Mouse (Mus musculus) stomach, embryonic 14.5 days (tissue): Measurements from ENCODE around the gene Chpf2. TPM values are rescaled to one million over a fixed set of nuclear protein-coding genes. Genes with fewer than 3 reads are reported as not detected.
"Not testable (repeated sequence)": the region's sequence is repeated elsewhere in the genome, so short reads cannot be mapped to it uniquely, and the experiment has no call there.

Experiments used
- ATAC-seq: fragments of 200-750 bp; cut with Nextera tagmentation; 2 replicates; pipeline ENCODE4 v1.8.0; 2017; ENCODE audit warnings: low read depth, moderate TSS enrichment; ENCODE audit not compliant: insufficient number of reproducible peaks, insufficient read depth, low FRiP score
- H3K27ac ChIP-seq: fragments of 300-500 bp; sonication (generic); 2 replicates; pipeline ENCODE4 v1.5.1; 2014; ENCODE audit warnings: mild to moderate bottlenecking, low read length, moderate library complexity, mixed read lengths
- H3K27me3 ChIP-seq: fragments of 300-500 bp; sonication (generic); 2 replicates; pipeline ENCODE4 v1.6.1; 2014; ENCODE audit warnings: low read length, control low read depth, mixed read lengths; ENCODE audit not compliant: control insufficient read depth, insufficient read depth
- H3K36me3 ChIP-seq: fragments of 300-500 bp; sonication (generic); 2 replicates; pipeline ENCODE4 v1.6.1; 2014; ENCODE audit warnings: mild to moderate bottlenecking, control low read depth, low read length, moderate library complexity, mixed read lengths; ENCODE audit not compliant: control insufficient read depth, insufficient read depth
- H3K4me1 ChIP-seq: fragments of 300-500 bp; sonication (generic); 2 replicates; pipeline ENCODE4 v1.6.1; 2014; ENCODE audit warnings: low read length, control low read depth, mixed read lengths; ENCODE audit not compliant: control insufficient read depth, insufficient read depth
- H3K4me2 ChIP-seq: fragments of 300-500 bp; sonication (generic); replicated peaks from 2 replicates; pipeline ENCODE4 v1.6.1; 2014; ENCODE audit warnings: low read depth, low read length, control low read depth
- H3K4me3 ChIP-seq: fragments of 300-500 bp; sonication (generic); 2 replicates; pipeline ENCODE4 v1.5.1; 2014; ENCODE audit warnings: low read depth, low read length, control low read depth
- H3K9ac ChIP-seq: fragments of 300-500 bp; sonication (generic); replicated peaks from 2 replicates; pipeline ENCODE4 v1.6.1; 2014; ENCODE audit warnings: low read depth, mild to moderate bottlenecking, control low read depth, low read length, moderate library complexity, mixed read lengths
- H3K9me3 ChIP-seq: fragments of 300-500 bp; sonication (generic); 2 replicates; pipeline ENCODE4 v1.6.1; 2016; ENCODE audit warnings: low read depth, low read length, control low read depth; ENCODE audit not compliant: control insufficient read depth
- WGBS: fragments of 180-500 bp; shearing (Covaris S2); extraction: QIAGEN DNeasy Blood & Tissue Kit; methylation state at CpG from one replicate; pipeline ENCODE4 v1.1.7; 2014; 5-methylcytosine and 5-hydroxymethylcytosine counted together
- polyA plus RNA-seq: library from polyadenylated mRNA; unstranded; fragments of >200 nt; fragmentation: Nextera tagmentation; extraction: Ambion mirVana; gene quantifications from 2 replicates; pipeline ENCODE4 v1.2.1, GENCODE M21; 2014

The Chpf2 gene
- polyA plus RNA-seq, 1 experiment from 2014 or later = 11.3 TPM

- no peak for ATAC-seq
- Histone ChIP-seq H3K9ac (no peak overlapping the region), H3K9me3 (no peaks in the 10 kb centered on the region), H3K4me3 (no peak overlapping the region), H3K27ac (no peak overlapping the region), H3K27me3 (no peaks in the 10 kb centered on the region), H3K4me2 (no peak overlapping the region), H3K4me1 (peaks cover 4% of the 10 kb centered on the region), H3K36me3 (no peaks in the 10 kb centered on the region)
- WGBS = 65% methylated on average over 5 of the region's 5 CpGs
These were observed 32.8 kb upstream of the Chpf2 start for GRCm38 (mm10) chr5:24553621-24554244.

GRCm38 (mm10) chr5:24555335-24555734 lies 31.2 kb upstream of the Chpf2 start:
- H3K4me1 ChIP-seq, H3K4me3 ChIP-seq, H3K27me3 ChIP-seq, H3K27ac ChIP-seq, ATAC-seq, H3K9me3 ChIP-seq, H3K9ac ChIP-seq, H3K36me3 ChIP-seq, H3K4me2 ChIP-seq: not testable (repeated sequence)
- 95% methylated on average over 7 of the region's 7 CpGs for WGBS

- Histone ChIP-seq H3K4me3 (no peak within 1 kb of the TSS), H3K9me3 (no peaks in the 10 kb centered on the region), H3K9ac (no peak within 1 kb of the TSS), H3K27me3 (no peaks in the 10 kb centered on the region), H3K4me1 (no peaks in the 10 kb centered on the region), H3K4me2 (no peak within 1 kb of the TSS), H3K36me3 (no peaks in the 10 kb centered on the region), H3K27ac (no peak within 1 kb of the TSS)
- WGBS = 62% methylated on average over 2 of the region's 2 CpGs
- ATAC-seq = no peak
These were observed 29.8 kb upstream of the Chpf2 start, which contains the start of gene 4931409K22Rik for GRCm38 (mm10) chr5:24556709-24557108. Gene 4931409K22Rik (minus strand): TSS chr5:24556809.

GRCm38 (mm10) chr5:24575948-24576347 lies 10.6 kb upstream of the Chpf2 start:
- Histone ChIP-seq H3K4me2 (peak overlapping the region; percentile 86), H3K9me3 (no peaks in the 10 kb centered on the region), H3K27me3 (no peaks in the 10 kb centered on the region), H3K9ac (0 out of 2 replicates have a peak overlapping the region, but pooled peaks have one; percentile 77), H3K36me3 (peaks cover 44% of the 10 kb centered on the region), H3K4me3 (peak overlapping the region; percentile 78; the same call in 1 of the 2 replicates), H3K27ac (no peak overlapping the region), H3K4me1 (peaks cover 12% of the 10 kb centered on the region; the same call in 1 of the 2 replicates)
- no peak for ATAC-seq
- 81% methylated on average over 1 of the region's 1 CpGs for WGBS

GRCm38 (mm10) chr5:24576801-24577182 lies 9.7 kb upstream of the Chpf2 start:
- Histone ChIP-seq H3K27ac (peak overlapping the region; percentile 74), H3K9me3 (no peaks in the 10 kb centered on the region), H3K27me3 (no peaks in the 10 kb centered on the region), H3K4me1 (peaks cover 12% of the 10 kb centered on the region; the same call in 1 of the 2 replicates), H3K9ac (peak overlapping the region; percentile 77), H3K4me2 (peak overlapping the region; percentile 86), H3K4me3 (peak overlapping the region; percentile 78), H3K36me3 (peaks cover 35% of the 10 kb centered on the region)
- ATAC-seq = peak; percentile 23; the same call in 1 of the 2 replicates
- under 1% methylated on average over 32 of the region's 32 CpGs for WGBS

GRCm38 (mm10) chr5:24577183-24577929 lies 9.2 kb upstream of the Chpf2 start, which contains the start of gene Abcf2:
Gene Abcf2 (minus strand): TSS chr5:24577467.
- Histone ChIP-seq H3K4me2 (peak within 1 kb of the TSS; percentile 86), H3K36me3 (peaks cover 29% of the 10 kb centered on the region)

GRCm38 (mm10) chr5:24578109-24578963 lies 8.2 kb upstream of the Chpf2 start:
- H3K36me3 ChIP-seq = peaks cover 20% of the 10 kb centered on the region
- H3K27ac ChIP-seq = peak overlapping the region; percentile 73; the same call in 1 of the 2 replicates
- H3K4me3 ChIP-seq = peak overlapping the region; percentile 37
- H3K9me3 ChIP-seq = no peaks in the 10 kb centered on the region
- peak overlapping the region; percentile 41 for H3K9ac ChIP-seq
- 65% methylated on average over 6 of the region's 6 CpGs for WGBS
- H3K4me2 ChIP-seq = peak overlapping the region; percentile 54
- ATAC-seq = no peak
- no peaks in the 10 kb centered on the region for H3K27me3 ChIP-seq
- H3K4me1 ChIP-seq = peaks cover 12% of the 10 kb centered on the region; the same call in 1 of the 2 replicates

More at GRCm38 (mm10) chr5:24577183-24577929, 9.2 kb upstream of the Chpf2 start, which contains the start of gene Abcf2:
- no peaks in the 10 kb centered on the region for H3K27me3 ChIP-seq
- no peaks in the 10 kb centered on the region for H3K9me3 ChIP-seq
- peak within 1 kb of the TSS; percentile 77 for H3K9ac ChIP-seq
- H3K27ac ChIP-seq = peak within 1 kb of the TSS; percentile 74
- H3K4me3 ChIP-seq = peak within 1 kb of the TSS; percentile 78
- ATAC-seq = peak; percentile 98
- under 1% methylated on average over 48 of the region's 48 CpGs for WGBS
- H3K4me1 ChIP-seq = peaks cover 12% of the 10 kb centered on the region; the same call in 1 of the 2 replicates

- Histone ChIP-seq H3K9ac (peak overlapping the region; percentile 55; the same call in 1 of the 2 replicates), H3K4me3 (peak overlapping the region; percentile 72), H3K4me2 (peak overlapping the region; percentile 62), H3K9me3 (no peaks in the 10 kb centered on the region), H3K4me1 (peaks cover 10% of the 10 kb centered on the region; the same call in 1 of the 2 replicates), H3K27me3 (no peaks in the 10 kb centered on the region), H3K27ac (no peak overlapping the region), H3K36me3 (peaks cover 18% of the 10 kb centered on the region)
- ATAC-seq = peak; percentile 7; the same call in 1 of the 2 replicates
- 9% methylated on average over 8 of the region's 8 CpGs for WGBS
These were observed 435 bp upstream of the Chpf2 start for GRCm38 (mm10) chr5:24586106-24586505.
